Mouse (Mus musculus) neural tube, embryonic 12.5 days (tissue): Measurements from ENCODE around the gene Inca1. TPM values are rescaled to one million over a fixed set of nuclear protein-coding genes. Genes with fewer than 3 reads are reported as not detected.
A peak's percentile ranks its signal among the peaks of the same experiment; 100 is the strongest.

ENCODE experiments used
- ATAC-seq: fragments of 200-750 bp; cut with Nextera tagmentation; 2 replicates; pipeline ENCODE4 v1.8.0; 2017; ENCODE audit warnings: low read depth, mild to moderate bottlenecking, moderate TSS enrichment, moderate library complexity; ENCODE audit not compliant: low FRiP score
- H3K27ac ChIP-seq: fragments of 300-500 bp; sonication (generic); 2 replicates; pipeline ENCODE4 v1.5.1; 2016
- H3K27me3 ChIP-seq: fragments of 300-500 bp; sonication (generic); replicated peaks from 2 replicates; pipeline ENCODE4 v1.6.1; 2016; ENCODE audit warnings: mild to moderate bottlenecking
- H3K36me3 ChIP-seq: fragments of 300-500 bp; sonication (generic); 2 replicates; pipeline ENCODE4 v1.6.1; 2016; ENCODE audit warnings: mild to moderate bottlenecking
- H3K4me1 ChIP-seq: fragments of 300-500 bp; sonication (generic); 2 replicates; pipeline ENCODE4 v1.6.1; 2016
- H3K4me2 ChIP-seq: fragments of 300-500 bp; sonication (generic); replicated peaks from 2 replicates; pipeline ENCODE4 v1.6.1; 2016; ENCODE audit warnings: mild to moderate bottlenecking
- H3K4me3 ChIP-seq: fragments of 300-500 bp; sonication (generic); 2 replicates; pipeline ENCODE4 v1.5.1; 2016
- H3K9ac ChIP-seq: fragments of 300-500 bp; sonication (generic); 2 replicates; pipeline ENCODE4 v1.6.1; 2016; ENCODE audit warnings: mild to moderate bottlenecking
- H3K9me3 ChIP-seq: fragments of 300-500 bp; sonication (generic); 2 replicates; pipeline ENCODE4 v1.6.1; 2016; ENCODE audit warnings: mild to moderate bottlenecking
- WGBS: fragments of 180-500 bp; shearing (Covaris S2); methylation state at CpG from one replicate; pipeline ENCODE4 v1.1.7; 2016; 5-methylcytosine and 5-hydroxymethylcytosine counted together
- polyA plus RNA-seq: library from polyadenylated mRNA; unstranded; fragments of >200 nt; fragmentation: Nextera tagmentation; extraction: Ambion mirVana; gene quantifications from 2 replicates; pipeline ENCODE4 v1.2.1, GENCODE M21; 2016

Inca1 gene
- polyA plus RNA-seq, 1 experiment from 2014 or later, result 0.71 TPM

DNA sequence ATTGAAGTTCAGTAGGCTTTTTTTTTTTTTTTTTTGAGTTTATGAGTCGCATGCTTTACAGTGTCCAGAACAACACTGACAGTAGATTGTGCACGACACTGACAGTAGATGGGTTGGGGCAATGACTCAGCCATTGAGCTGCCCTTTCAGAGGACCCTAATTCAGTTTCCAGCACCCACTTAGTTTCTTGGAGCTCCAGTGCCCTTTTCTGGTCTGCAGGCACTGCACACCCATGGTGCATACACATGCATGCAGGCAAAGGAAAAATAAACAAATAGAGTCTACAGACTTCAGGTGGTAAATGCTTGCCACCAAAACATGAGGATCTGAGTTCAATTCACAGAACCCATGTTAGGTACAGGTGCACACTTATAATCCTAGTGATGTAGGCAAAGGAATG, 26.6 kb upstream of the Inca1 start:
- H3K9ac ChIP-seq, result no peak overlapping the region
- no peak overlapping the region for H3K27ac ChIP-seq
- peaks cover 70% of the 10 kb centered on the region for H3K36me3 ChIP-seq
- H3K4me1 ChIP-seq, result no peaks in the 10 kb centered on the region
- H3K4me3 ChIP-seq, result no peak overlapping the region
- ATAC-seq, result no peak
- no peaks in the 10 kb centered on the region for H3K27me3 ChIP-seq
- no peaks in the 10 kb centered on the region for H3K9me3 ChIP-seq
- no peak overlapping the region for H3K4me2 ChIP-seq
- WGBS, result 96% methylated on average over 2 of the region's 2 CpGs

DNA sequence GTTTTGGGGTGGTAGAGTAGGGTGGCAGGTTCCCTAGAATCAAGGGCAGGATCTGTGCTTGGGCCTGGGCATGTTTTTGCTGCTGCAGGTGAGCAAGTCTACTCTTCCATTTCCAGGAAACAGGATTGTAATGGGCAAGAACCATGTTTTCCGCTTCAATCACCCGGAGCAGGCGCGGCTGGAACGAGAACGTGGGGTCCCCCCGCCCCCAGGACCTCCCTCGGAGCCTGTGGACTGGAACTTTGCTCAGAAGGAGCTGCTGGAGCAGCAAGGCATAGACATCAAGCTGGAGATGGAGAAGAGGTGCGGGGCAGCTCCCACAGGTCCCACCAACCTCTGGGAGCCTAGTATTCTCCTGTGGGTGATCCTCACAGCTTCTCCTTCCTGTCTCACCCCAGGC, 24.8 kb upstream of the Inca1 start:
- H3K36me3 ChIP-seq, result peaks cover 88% of the 10 kb centered on the region
- H3K27me3 ChIP-seq, result no peaks in the 10 kb centered on the region
- H3K9ac ChIP-seq, result no peak overlapping the region
- WGBS, result 90% methylated on average over 9 of the region's 9 CpGs
- H3K4me1 ChIP-seq, result no peaks in the 10 kb centered on the region
- H3K4me2 ChIP-seq, result no peak overlapping the region
- no peak overlapping the region for H3K27ac ChIP-seq
- H3K4me3 ChIP-seq, result no peak overlapping the region
- H3K9me3 ChIP-seq, result no peaks in the 10 kb centered on the region
- ATAC-seq, result no peak

DNA sequence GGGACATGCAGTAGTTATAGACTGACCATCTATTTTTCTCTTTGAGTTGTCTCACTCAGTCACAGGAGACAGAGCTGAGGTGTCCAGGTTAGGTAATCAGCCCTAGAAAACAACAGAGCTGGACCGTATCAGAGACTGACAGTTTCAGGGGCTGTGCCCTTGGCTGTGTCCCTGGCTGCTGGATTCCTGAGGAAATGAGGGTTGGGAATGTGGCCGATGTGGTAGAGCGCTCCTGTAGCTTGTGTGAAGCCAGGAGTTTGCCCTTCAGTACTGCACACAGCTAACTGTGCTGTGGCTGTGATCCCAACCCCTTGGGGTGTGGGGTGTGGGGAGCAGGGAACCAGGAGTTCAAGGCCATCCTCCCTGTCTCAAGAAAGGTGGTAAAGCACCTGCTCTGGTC, 21.1 kb upstream of the Inca1 start:
- H3K4me3 ChIP-seq, result no peak overlapping the region
- H3K9me3 ChIP-seq, result no peaks in the 10 kb centered on the region
- no peak overlapping the region for H3K9ac ChIP-seq
- H3K4me1 ChIP-seq, result no peaks in the 10 kb centered on the region
- H3K36me3 ChIP-seq, result peaks cover 89% of the 10 kb centered on the region
- H3K4me2 ChIP-seq, result no peak overlapping the region
- 95% methylated on average over 3 of the region's 3 CpGs for WGBS
- H3K27ac ChIP-seq, result no peak overlapping the region
- H3K27me3 ChIP-seq, result no peaks in the 10 kb centered on the region
- ATAC-seq, result no peak

DNA sequence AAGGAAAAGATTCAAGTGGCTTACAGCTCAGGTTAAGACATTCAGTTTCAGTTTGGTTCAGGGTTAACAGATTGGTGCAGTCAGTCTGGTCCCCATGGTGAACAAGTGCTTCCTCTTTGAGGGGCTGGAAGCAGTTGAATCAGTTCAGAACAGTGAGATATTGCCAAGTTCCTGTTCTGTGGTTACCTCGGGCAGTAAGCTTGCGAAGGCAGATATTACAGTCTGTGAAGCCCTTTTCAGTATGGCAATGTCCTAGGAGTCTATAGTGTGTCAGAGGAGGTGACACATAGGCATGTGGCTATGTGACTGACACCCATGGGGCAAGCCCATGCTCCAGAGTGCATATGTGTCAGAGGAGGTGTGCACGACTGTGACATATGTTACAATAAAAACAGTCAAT, 20.6 kb upstream of the Inca1 start:
- 90% methylated on average over 3 of the region's 3 CpGs for WGBS
- H3K36me3 ChIP-seq, result peaks cover 88% of the 10 kb centered on the region
- no peaks in the 10 kb centered on the region for H3K27me3 ChIP-seq
- no peaks in the 10 kb centered on the region for H3K9me3 ChIP-seq
- ATAC-seq, result no peak
- no peak overlapping the region for H3K4me3 ChIP-seq
- H3K9ac ChIP-seq, result no peak overlapping the region
- no peaks in the 10 kb centered on the region for H3K4me1 ChIP-seq
- H3K27ac ChIP-seq, result no peak overlapping the region
- H3K4me2 ChIP-seq, result no peak overlapping the region

DNA sequence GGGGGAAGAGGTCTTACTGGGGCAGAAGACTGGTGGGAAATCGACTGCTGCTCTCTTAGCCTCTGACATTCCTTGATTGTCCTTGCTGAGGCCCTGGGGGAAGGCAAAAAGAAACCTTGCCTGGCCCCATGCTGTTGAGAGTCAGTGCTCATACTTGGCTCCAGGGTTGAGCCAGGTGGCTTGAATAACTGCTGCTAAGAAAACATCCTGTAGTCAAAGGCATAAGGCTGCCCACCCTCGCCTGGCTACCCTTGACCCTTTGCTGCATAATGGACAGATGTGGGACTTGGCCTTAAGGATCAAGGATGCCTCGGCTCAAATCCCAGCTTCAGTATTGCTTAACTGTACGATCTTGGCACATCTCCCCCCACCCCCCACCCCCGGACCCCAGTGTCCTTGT, 18.5 kb upstream of the Inca1 start:
- H3K36me3 ChIP-seq, result peaks cover 67% of the 10 kb centered on the region
- H3K27me3 ChIP-seq, result no peaks in the 10 kb centered on the region
- WGBS, result 86% methylated on average over 5 of the region's 5 CpGs
- H3K4me3 ChIP-seq, result no peak overlapping the region
- no peak for ATAC-seq
- no peaks in the 10 kb centered on the region for H3K4me1 ChIP-seq
- H3K9me3 ChIP-seq, result no peaks in the 10 kb centered on the region
- no peak overlapping the region for H3K9ac ChIP-seq
- H3K27ac ChIP-seq, result no peak overlapping the region
- H3K4me2 ChIP-seq, result no peak overlapping the region

DNA sequence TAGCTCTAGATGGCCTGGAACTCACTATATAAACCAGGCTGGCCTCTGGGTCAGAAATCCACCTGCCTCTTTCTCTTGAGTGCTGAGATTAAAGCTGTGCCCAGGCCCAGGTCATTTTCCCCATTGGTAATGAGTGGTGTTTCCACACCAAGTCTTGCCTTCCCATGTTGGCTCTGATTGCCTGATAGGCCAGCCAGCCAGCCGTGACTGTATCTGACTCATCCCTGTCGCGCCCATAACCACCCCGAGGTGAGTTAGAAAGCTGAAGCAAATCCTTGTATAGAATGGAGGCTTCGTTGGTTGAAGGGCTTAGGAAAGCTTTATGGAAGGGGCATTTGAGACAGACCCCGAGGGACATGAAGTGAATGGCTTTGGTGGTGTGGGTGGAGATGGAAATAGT, 15.9 kb upstream of the Inca1 start:
- peaks cover 62% of the 10 kb centered on the region for H3K36me3 ChIP-seq
- H3K4me3 ChIP-seq, result no peak overlapping the region
- no peak for ATAC-seq
- no peak overlapping the region for H3K9ac ChIP-seq
- WGBS, result 94% methylated on average over 6 of the region's 6 CpGs
- no peak overlapping the region for H3K27ac ChIP-seq
- H3K4me2 ChIP-seq, result no peak overlapping the region
- no peaks in the 10 kb centered on the region for H3K4me1 ChIP-seq
- H3K27me3 ChIP-seq, result no peaks in the 10 kb centered on the region
- H3K9me3 ChIP-seq, result no peaks in the 10 kb centered on the region

DNA sequence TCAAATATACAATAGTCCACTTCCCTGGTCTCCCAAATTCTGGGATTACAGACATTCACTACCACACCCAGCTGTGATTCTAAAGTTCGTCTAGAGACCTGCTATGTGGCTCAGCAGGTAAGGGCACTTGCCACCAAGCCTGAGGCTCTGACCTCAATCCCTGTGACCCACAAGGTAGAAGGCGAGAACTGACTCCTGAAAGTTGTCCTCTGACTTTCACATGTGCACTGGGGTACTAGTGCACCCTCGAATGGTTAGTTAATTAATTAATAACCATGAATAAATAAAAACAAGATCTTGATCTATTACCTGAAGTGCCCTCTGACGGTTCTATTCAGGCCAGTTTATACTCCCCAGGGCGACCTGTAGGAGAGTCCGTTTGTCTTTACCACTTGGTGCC, 13.3 kb upstream of the Inca1 start:
- 87% methylated on average over 6 of the region's 6 CpGs for WGBS

DNA sequence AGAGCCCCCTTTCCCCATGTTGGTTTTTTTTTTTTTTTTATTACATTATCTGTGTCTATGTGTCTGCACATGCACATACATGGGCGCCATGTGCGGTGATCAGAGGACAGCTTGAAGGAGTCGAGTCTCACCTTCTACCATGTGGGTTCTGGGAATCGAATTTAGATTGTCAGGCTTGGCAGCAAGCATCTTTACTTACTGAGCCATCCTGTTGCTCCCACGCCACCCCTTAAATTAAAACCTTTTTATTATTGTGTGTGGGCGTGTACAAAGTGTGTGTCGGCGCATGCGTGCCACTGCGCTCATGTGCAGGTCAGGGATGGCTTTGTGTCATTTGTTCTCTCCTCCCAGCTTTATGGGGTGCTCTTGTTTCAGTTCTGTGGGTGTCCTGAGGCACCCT, 11.1 kb upstream of the Inca1 start:
- Histone ChIP-seq H3K4me1 (no peaks in the 10 kb centered on the region), H3K4me3 (no peak overlapping the region), H3K36me3 (peaks cover 57% of the 10 kb centered on the region), H3K27ac (no peak overlapping the region), H3K4me2 (no peak overlapping the region), H3K9ac (no peak overlapping the region), H3K27me3 (no peaks in the 10 kb centered on the region), H3K9me3 (no peaks in the 10 kb centered on the region)
- 94% methylated on average over 10 of the region's 10 CpGs for WGBS
- no peak for ATAC-seq

More for the DNA sequence above, 13.3 kb upstream of the Inca1 start:
- H3K9ac ChIP-seq, result no peak overlapping the region
- no peak for ATAC-seq
- H3K4me3 ChIP-seq, result no peak overlapping the region
- H3K27ac ChIP-seq, result no peak overlapping the region
- no peaks in the 10 kb centered on the region for H3K9me3 ChIP-seq
- H3K36me3 ChIP-seq, result peaks cover 54% of the 10 kb centered on the region
- no peaks in the 10 kb centered on the region for H3K4me1 ChIP-seq
- no peak overlapping the region for H3K4me2 ChIP-seq
- no peaks in the 10 kb centered on the region for H3K27me3 ChIP-seq

DNA sequence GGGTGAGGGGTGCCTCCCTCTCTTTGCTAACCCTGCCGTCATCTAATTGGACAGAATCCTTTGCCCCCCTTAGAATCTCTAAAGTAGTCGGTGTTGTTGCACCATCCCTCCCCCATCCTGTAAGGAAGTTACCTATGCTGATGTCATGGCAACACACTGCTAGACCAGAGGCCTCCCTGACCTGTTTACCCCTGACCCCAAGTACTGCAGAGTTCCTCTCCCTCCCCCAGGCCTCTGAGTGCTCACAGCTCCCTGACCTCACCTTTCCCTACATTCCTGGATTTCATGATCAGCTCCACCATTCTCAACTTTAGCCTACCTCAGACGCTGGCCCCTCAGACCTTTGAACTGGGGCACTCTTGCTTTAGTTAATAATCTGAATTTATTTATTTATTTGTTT, 6.2 kb upstream of the Inca1 start:
- H3K27me3 ChIP-seq, result no peaks in the 10 kb centered on the region
- WGBS, result 80% methylated on average over 3 of the region's 3 CpGs
- H3K4me2 ChIP-seq, result no peak overlapping the region
- H3K9me3 ChIP-seq, result no peaks in the 10 kb centered on the region
- peaks cover 69% of the 10 kb centered on the region for H3K36me3 ChIP-seq
- no peak overlapping the region for H3K4me3 ChIP-seq
- no peak overlapping the region for H3K27ac ChIP-seq
- no peak overlapping the region for H3K9ac ChIP-seq
- no peak for ATAC-seq
- peaks cover 15% of the 10 kb centered on the region for H3K4me1 ChIP-seq

DNA sequence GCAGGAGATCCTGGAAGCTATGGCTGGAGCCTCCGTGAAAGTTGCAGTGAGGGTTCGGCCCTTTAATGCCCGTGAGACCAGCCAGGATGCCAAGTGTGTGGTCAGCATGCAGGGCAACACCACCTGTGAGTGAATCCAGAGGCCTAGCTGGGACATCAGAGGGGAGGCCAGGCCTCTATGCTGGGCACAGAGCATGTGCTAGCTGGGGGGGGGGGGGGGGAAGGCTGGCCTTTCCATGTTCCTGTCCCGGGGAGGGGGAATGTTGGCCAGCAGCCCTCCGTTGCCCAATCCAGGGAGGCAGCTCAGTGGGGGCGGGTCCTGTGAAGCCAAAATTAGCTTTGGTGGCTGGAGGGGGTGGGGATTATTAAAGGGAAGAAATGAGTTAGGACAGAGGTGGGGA, 2.8 kb upstream of the Inca1 start:
- WGBS, result 80% methylated on average over 6 of the region's 6 CpGs
- Histone ChIP-seq H3K27me3 (no peaks in the 10 kb centered on the region), H3K4me2 (no peak overlapping the region), H3K36me3 (peaks cover 46% of the 10 kb centered on the region), H3K9me3 (no peaks in the 10 kb centered on the region), H3K4me3 (no peak overlapping the region), H3K9ac (0 out of 2 replicates have a peak overlapping the region, but pooled peaks have one; percentile 89), H3K4me1 (peaks cover 22% of the 10 kb centered on the region), H3K27ac (no peak overlapping the region)
- no peak for ATAC-seq

DNA sequence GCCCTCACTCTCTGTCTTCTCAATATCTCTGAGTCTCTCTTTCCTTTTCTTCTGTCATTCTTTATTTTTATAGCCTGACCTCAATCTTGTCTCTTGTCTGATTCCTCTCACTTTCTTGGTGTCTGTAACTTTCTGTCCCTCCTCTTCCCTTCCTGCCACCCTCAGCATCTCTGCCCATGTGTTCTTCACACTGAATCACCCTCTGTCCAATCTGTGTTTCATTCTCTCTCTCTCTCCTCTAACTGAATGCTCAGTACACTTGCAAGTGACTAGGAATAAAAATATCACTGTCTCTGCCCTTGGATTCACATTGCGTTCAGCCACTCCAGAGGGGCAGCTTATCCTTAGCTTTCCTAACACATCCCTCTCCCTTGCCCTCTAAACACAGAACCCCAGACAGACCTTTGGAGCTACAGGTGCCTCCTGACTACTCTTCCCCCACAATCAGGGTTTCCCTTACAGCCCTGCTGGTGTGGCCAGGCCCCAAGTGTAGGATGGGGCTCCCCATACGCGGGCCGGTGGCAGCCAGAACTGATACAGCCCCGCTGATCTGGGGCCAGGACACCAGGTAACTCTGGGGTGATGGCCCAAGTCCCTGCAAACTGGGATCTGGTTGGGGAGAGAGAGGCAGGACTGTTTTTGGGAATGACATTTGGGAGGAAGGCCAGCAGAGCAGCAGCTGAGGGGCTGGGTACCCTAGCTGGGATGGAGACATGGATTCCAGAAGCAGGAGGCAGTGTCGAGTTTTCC, 2.2 kb upstream of the Inca1 start:
- Histone ChIP-seq H3K36me3 (peaks cover 40% of the 10 kb centered on the region), H3K9ac (peak overlapping the region; percentile 89), H3K4me3 (no peak overlapping the region), H3K4me2 (peak overlapping the region; percentile 75), H3K27me3 (no peaks in the 10 kb centered on the region), H3K9me3 (no peaks in the 10 kb centered on the region), H3K27ac (no peak overlapping the region), H3K4me1 (peaks cover 22% of the 10 kb centered on the region)
- no peak for ATAC-seq
- 82% methylated on average over 6 of the region's 6 CpGs for WGBS

DNA sequence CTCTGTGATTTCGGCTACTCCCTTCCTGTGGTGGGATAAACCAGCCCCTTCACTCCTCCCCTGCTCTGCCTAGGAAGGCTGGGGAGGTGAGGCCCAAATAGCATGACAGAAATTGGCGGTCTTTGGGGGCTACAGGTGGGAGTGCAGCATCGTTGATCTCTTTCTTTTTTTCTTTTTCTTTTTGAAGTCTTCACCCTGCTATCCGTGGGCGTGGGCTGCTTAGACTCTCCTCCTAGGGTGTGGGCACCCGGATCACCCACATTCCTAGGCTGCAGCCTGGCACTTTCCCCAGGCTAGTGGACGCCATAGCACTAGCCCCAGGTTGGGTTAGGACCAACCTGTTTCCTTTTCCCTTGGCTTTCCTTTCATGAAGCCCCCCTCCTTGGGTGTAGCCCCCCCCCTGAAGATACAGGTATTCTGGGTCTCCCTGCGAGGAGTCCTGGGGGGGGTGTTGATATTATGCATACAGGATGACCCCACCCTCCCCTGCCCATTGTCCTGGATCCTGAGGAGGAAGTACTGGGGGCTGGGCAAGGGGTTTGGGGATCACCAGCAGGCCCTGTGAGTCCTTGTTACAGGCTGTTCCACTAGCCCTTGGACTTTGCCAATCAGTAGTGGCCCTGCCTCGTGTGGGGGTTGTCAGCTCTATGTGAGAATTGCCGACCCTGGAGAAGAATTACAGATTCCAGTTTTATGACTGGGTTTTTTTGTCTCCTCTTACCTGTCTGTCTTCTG, 1.4 kb upstream of the Inca1 start:
- Histone ChIP-seq H3K9me3 (no peaks in the 10 kb centered on the region), H3K4me2 (peak overlapping the region; percentile 75), H3K4me3 (peak overlapping the region; percentile 82), H3K9ac (peak overlapping the region; percentile 89), H3K27ac (no peak overlapping the region; the same call in 1 of the 2 replicates), H3K4me1 (peaks cover 22% of the 10 kb centered on the region), H3K36me3 (peaks cover 33% of the 10 kb centered on the region), H3K27me3 (no peaks in the 10 kb centered on the region)
- ATAC-seq, result no peak
- 9% methylated on average over 10 of the region's 10 CpGs for WGBS
